Mouse (Mus musculus): Measurements from ENCODE around the gene Espn. TPM values are rescaled to one million over a fixed set of nuclear protein-coding genes. Genes with fewer than 3 reads are reported as not detected.

The Espn gene
- polyA plus RNA-seq, 1 experiment from 2014 or later, result 1.5 TPM

DNA sequence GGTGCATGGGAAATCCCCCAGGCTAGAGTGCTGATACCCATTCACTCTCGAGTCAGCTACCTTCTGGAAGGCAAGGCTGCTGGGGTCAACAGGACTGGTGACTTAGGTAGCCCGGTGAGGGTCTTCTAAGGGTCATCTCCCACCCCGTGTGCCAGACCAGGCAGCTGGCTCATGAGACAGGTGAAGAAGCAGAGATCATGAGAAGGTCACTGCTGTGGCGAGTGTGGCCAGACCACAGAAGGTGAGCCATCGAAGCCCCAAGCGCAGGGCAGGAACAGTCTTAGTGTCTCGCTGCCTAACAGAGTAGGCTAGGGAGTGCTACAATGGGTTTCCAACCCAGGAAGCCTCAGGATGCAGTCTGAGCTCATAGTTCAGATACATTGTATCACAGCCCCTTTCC, 67.6 kb downstream of the Espn start:
- H3K9ac ChIP-seq, result no peak overlapping the region
- 0 out of 2 replicates have a peak, but pooled peaks cover 4% of the 10 kb centered on the region for H3K9me3 ChIP-seq
- H3K4me3 ChIP-seq, result no peak overlapping the region
- no peak overlapping the region for H3K27ac ChIP-seq
- H3K36me3 ChIP-seq, result peaks cover 9% of the 10 kb centered on the region; the same call in 1 of the 2 replicates
- 87% methylated on average over 7 of the region's 7 CpGs for WGBS
- peaks cover 21% of the 10 kb centered on the region for H3K4me1 ChIP-seq
- H3K27me3 ChIP-seq, result no peaks in the 10 kb centered on the region
- no peak for ATAC-seq (ENCODE audit: low FRiP score, low read depth)
- no peak overlapping the region for H3K4me2 ChIP-seq (replicated peaks)

DNA sequence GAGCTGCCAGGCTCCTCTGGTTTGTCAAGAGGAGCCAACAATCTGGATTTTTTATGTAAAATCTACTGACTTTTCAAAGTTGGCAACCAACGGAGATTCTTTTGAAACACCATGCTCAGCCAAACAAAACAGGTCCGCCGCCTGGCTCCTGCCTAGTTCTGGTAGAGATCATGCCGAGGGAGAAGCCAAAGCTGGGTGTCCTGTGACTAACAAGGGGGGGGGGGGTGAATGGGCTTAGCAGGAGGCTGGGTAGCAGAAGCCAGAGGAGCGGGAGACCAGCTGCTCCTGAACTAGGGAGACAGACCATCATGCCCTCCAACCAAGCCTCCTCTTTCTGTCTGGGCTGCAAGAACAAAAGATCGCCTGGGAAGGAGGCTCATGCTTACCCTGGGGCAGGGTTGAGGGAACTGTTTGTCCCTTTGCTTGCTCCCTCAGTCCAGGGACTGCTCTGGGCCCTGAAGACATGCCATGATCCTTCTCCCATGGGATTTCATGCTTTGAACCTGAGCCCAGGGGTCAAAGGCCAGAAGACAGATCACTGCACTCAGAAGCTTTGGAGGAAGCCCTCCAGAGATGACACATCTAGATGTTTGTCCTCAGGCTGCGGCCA, 68.5 kb downstream of the Espn start:
- no peaks in the 10 kb centered on the region for H3K27me3 ChIP-seq
- H3K4me2 ChIP-seq (replicated peaks), result no peak overlapping the region
- 0 out of 2 replicates have a peak, but pooled peaks cover 4% of the 10 kb centered on the region for H3K9me3 ChIP-seq
- WGBS, result 64% methylated on average over 7 of the region's 7 CpGs
- no peak overlapping the region for H3K27ac ChIP-seq
- no peak overlapping the region for H3K9ac ChIP-seq
- H3K36me3 ChIP-seq, result 0 out of 2 replicates have a peak, but pooled peaks cover under 1% of the 10 kb centered on the region
- H3K4me1 ChIP-seq, result peaks cover 17% of the 10 kb centered on the region
- H3K4me3 ChIP-seq, result no peak overlapping the region
- ATAC-seq (ENCODE audit: low FRiP score, low read depth), result no peak

GRCm38 (mm10) chr4:152079931-152080330, 72.2 kb downstream of the Espn start:
- Histone ChIP-seq H3K27ac (no peak overlapping the region), H3K9me3 (no peaks in the 10 kb centered on the region), H3K4me3 (no peak overlapping the region), H3K4me1 (no peaks in the 10 kb centered on the region), H3K36me3 (no peaks in the 10 kb centered on the region), H3K9ac (no peak overlapping the region), H3K4me2 (replicated peaks) (no peak overlapping the region), H3K27me3 (no peaks in the 10 kb centered on the region)
- WGBS, result 60% methylated on average over 7 of the region's 7 CpGs
- no peak for ATAC-seq (ENCODE audit: low FRiP score, low read depth)

GRCm38 (mm10) chr4:152079261-152079660, 72.9 kb downstream of the Espn start:
- no peak overlapping the region for H3K27ac ChIP-seq
- no peaks in the 10 kb centered on the region for H3K4me1 ChIP-seq
- no peak overlapping the region for H3K9ac ChIP-seq
- H3K27me3 ChIP-seq, result no peaks in the 10 kb centered on the region
- H3K36me3 ChIP-seq, result no peaks in the 10 kb centered on the region
- ATAC-seq (ENCODE audit: low FRiP score, low read depth), result no peak
- no peak overlapping the region for H3K4me2 ChIP-seq (replicated peaks)
- no peaks in the 10 kb centered on the region for H3K9me3 ChIP-seq
- H3K4me3 ChIP-seq, result no peak overlapping the region
- WGBS, result 90% methylated on average over 3 of the region's 3 CpGs

GRCm38 (mm10) chr4:152078105-152078530, 74.1 kb downstream of the Espn start:
- Histone ChIP-seq H3K9ac (no peak overlapping the region), H3K4me2 (replicated peaks) (no peak overlapping the region), H3K4me3 (no peak overlapping the region), H3K27me3 (no peaks in the 10 kb centered on the region), H3K4me1 (no peaks in the 10 kb centered on the region), H3K36me3 (no peaks in the 10 kb centered on the region), H3K9me3 (no peaks in the 10 kb centered on the region), H3K27ac (no peak overlapping the region)
- ATAC-seq (ENCODE audit: low FRiP score, low read depth), result no peak
- 85% methylated on average over 10 of the region's 10 CpGs for WGBS

- Histone ChIP-seq H3K36me3 (no peaks in the 10 kb centered on the region), H3K9ac (no peak overlapping the region), H3K9me3 (no peaks in the 10 kb centered on the region), H3K4me2 (replicated peaks) (no peak overlapping the region), H3K4me1 (peaks cover 7% of the 10 kb centered on the region), H3K27ac (no peak overlapping the region), H3K27me3 (no peaks in the 10 kb centered on the region), H3K4me3 (no peak overlapping the region)
- no peak for ATAC-seq (ENCODE audit: low FRiP score, low read depth)
- 84% methylated on average over 9 of the region's 9 CpGs for WGBS
Observed at GRCm38 (mm10) chr4:152077191-152077590, 75.0 kb downstream of the Espn start.

- Histone ChIP-seq H3K4me3 (no peak overlapping the region), H3K9me3 (no peaks in the 10 kb centered on the region), H3K4me2 (replicated peaks) (no peak overlapping the region), H3K9ac (no peak overlapping the region), H3K4me1 (peaks cover 18% of the 10 kb centered on the region), H3K36me3 (no peaks in the 10 kb centered on the region), H3K27me3 (no peaks in the 10 kb centered on the region), H3K27ac (no peak overlapping the region)
- 82% methylated on average over 9 of the region's 9 CpGs for WGBS
- ATAC-seq (ENCODE audit: low FRiP score, low read depth), result no peak
Observed at GRCm38 (mm10) chr4:152074548-152074947, 77.6 kb downstream of the Espn start.

GRCm38 (mm10) chr4:152073715-152074114, 78.5 kb downstream of the Espn start:
- Histone ChIP-seq H3K36me3 (no peaks in the 10 kb centered on the region), H3K9me3 (no peaks in the 10 kb centered on the region), H3K27me3 (no peaks in the 10 kb centered on the region), H3K27ac (no peak overlapping the region), H3K4me3 (no peak overlapping the region), H3K4me2 (replicated peaks) (no peak overlapping the region), H3K4me1 (peaks cover 18% of the 10 kb centered on the region), H3K9ac (no peak overlapping the region)
- no peak for ATAC-seq (ENCODE audit: low FRiP score, low read depth)
- 72% methylated on average over 6 of the region's 6 CpGs for WGBS

GRCm38 (mm10) chr4:152072655-152073054, 79.5 kb downstream of the Espn start:
- no peak overlapping the region for H3K4me2 ChIP-seq (replicated peaks)
- H3K27me3 ChIP-seq, result no peaks in the 10 kb centered on the region
- no peak overlapping the region for H3K4me3 ChIP-seq
- no peak for ATAC-seq (ENCODE audit: low FRiP score, low read depth)
- H3K4me1 ChIP-seq, result peaks cover 18% of the 10 kb centered on the region
- H3K9ac ChIP-seq, result no peak overlapping the region
- H3K27ac ChIP-seq, result no peak overlapping the region
- no peaks in the 10 kb centered on the region for H3K9me3 ChIP-seq
- 67% methylated on average over 10 of the region's 10 CpGs for WGBS
- no peaks in the 10 kb centered on the region for H3K36me3 ChIP-seq

DNA sequence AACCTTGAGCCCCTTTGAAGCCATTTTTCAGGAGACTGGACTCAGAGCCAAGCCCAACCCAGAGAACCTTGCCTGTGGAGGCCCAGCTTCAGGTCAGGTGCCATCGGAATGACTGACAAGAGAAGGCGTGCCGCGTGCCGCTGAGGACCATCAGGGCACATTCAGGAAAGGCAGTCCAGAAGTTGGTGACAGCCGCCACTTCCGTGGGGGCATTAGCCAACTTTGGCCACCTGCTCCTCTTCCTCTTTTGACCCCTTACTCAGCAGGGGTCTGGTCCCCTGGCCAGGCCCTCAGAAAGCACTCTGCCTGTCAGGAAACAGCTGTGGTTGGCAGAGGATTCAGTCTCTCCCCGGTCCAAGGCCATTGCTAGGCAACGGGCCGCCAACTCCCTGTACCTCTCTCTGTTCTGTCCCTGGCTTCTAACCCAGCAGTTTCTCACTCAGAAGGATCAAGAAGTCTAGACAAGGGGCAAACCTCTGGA, 80.0 kb downstream of the Espn start, which contains the start of gene Plekhg5:
Gene Plekhg5 (plus strand): TSS at position 378 of the 481 bp plus-strand sequence.
- Histone ChIP-seq H3K9me3 (no peaks in the 10 kb centered on the region), H3K36me3 (no peaks in the 10 kb centered on the region), H3K4me1 (peaks cover 18% of the 10 kb centered on the region), H3K4me3 (no peak within 1 kb of the TSS), H3K9ac (no peak within 1 kb of the TSS), H3K27me3 (no peaks in the 10 kb centered on the region), H3K27ac (no peak within 1 kb of the TSS), H3K4me2 (replicated peaks) (no peak within 1 kb of the TSS)
- 65% methylated on average over 10 of the region's 10 CpGs for WGBS
- 0 out of 2 replicates have a peak, but pooled peaks have one; percentile 17 for ATAC-seq (ENCODE audit: low FRiP score, low read depth)

DNA sequence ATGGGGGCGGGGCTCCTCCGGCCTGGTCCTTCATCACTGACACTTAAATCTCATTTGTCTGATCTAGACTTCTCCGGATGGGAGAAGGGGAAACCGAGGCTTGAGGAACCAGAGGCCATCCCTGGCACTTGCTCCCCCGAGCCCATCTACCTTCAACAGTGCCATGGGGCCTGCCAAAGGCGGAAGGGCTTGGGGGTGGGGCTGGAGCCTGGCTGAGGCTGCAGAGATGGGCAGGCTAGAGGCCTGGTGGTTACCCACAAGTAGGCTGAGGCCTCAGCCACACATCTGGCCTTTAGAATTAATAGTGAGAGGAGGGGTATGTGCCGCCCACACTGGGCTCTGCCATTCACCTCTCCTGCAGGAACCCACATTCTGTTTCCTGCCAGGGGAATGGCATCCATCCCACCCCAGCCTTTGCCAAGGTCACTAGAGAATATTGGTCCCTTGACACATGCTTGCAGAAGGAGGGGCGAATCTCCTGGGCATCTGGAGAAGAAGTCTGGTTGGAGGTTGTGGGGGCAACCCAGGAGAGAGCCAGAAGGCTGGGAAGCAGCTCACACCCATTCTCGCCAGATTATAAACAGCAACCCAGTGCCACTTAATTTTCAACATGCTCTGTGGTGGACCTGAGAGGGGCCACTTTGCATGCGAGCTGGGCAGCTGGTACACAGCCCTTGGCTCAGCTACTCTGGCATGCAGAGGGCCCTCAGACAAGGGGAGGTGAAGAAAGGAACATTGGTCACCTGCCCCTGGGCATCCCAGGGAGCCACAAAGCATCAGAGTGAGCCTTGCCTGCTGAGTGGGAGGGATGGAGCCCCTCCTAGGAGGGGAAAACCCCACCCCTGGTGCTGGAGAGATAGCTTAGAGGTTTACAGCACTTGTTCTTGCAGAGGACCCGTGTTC, 81.4 kb downstream of the Espn start:
- peak overlapping the region; percentile 48; the same call in 1 of the 2 replicates for H3K27ac ChIP-seq
- H3K4me1 ChIP-seq, result peaks cover 18% of the 10 kb centered on the region
- H3K9me3 ChIP-seq, result no peaks in the 10 kb centered on the region
- ATAC-seq (ENCODE audit: low FRiP score, low read depth), result no peak
- peak overlapping the region; percentile 36 for H3K9ac ChIP-seq
- no peak overlapping the region for H3K4me3 ChIP-seq
- no peak overlapping the region for H3K4me2 ChIP-seq (replicated peaks)
- 70% methylated on average over 11 of the region's 11 CpGs for WGBS
- H3K36me3 ChIP-seq, result no peaks in the 10 kb centered on the region
- no peaks in the 10 kb centered on the region for H3K27me3 ChIP-seq
